Mouse (Mus musculus) midbrain, embryonic 15.5 days (tissue): ENCODE measurements at regions not wholly inside any gene's neighbourhood (a gene's known extent, or its start where the extent isn't known, plus 50 kb on each side); places are given as distances from the start of the nearest gene placed in this dataset.

Experiments used
- ATAC-seq: fragments of 200-750 bp; cut with Nextera tagmentation; replicated peaks from 2 replicates; pipeline ENCODE4 v1.8.0; 2017; ENCODE audit warnings: moderate TSS enrichment
- H3K27ac ChIP-seq: fragments of 300-500 bp; sonication (generic); 2 replicates; pipeline ENCODE4 v1.5.1; 2015; ENCODE audit warnings: mild to moderate bottlenecking, inconsistent platforms
- H3K27me3 ChIP-seq: fragments of 300-500 bp; sonication (generic); replicated peaks from 2 replicates; pipeline ENCODE4 v1.6.1; 2015; ENCODE audit warnings: inconsistent platforms
- H3K36me3 ChIP-seq: fragments of 300-500 bp; sonication (generic); replicated peaks from 2 replicates; pipeline ENCODE4 v1.6.1; 2015; ENCODE audit warnings: inconsistent platforms
- H3K4me1 ChIP-seq: fragments of 300-500 bp; sonication (generic); 2 replicates; pipeline ENCODE4 v1.6.1; 2015; ENCODE audit warnings: inconsistent platforms
- H3K4me2 ChIP-seq: fragments of 300-500 bp; sonication (generic); 2 replicates; pipeline ENCODE4 v1.6.1; 2015; ENCODE audit warnings: inconsistent platforms, mild to moderate bottlenecking, moderate library complexity
- H3K4me3 ChIP-seq: fragments of 300-500 bp; sonication (generic); 2 replicates; pipeline ENCODE4 v1.5.1; 2015; ENCODE audit warnings: mild to moderate bottlenecking, inconsistent platforms
- H3K9ac ChIP-seq: fragments of 300-500 bp; sonication (generic); 2 replicates; pipeline ENCODE4 v1.6.1; 2015; ENCODE audit warnings: mild to moderate bottlenecking, inconsistent platforms
- H3K9me3 ChIP-seq: fragments of 300-500 bp; sonication (generic); 2 replicates; pipeline ENCODE4 v1.6.1; 2016; ENCODE audit warnings: inconsistent platforms
- WGBS: fragments of 180-500 bp; shearing (Covaris S2); methylation state at CpG from one replicate; pipeline ENCODE4 v1.1.7; 2015; ENCODE audit warnings: mixed read lengths; 5-methylcytosine and 5-hydroxymethylcytosine counted together

DNA sequence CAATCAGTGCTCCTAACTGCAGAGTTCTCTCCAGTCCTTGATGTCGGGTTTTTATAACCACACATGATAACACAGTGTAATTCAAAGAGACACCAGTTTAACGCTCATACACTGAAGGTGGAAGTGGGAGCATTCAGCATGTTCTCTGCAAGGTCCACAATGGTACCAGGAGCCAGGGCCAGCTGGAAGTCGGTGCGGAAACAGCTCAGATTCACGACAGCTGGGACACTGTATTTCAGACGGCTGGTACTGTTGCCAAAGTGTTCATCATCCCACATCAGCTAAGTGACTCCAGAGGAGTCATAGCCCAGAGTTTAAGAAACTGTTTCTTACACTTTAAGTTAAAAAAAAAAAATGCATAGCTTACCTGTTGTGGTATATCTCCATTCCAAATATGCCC lies 391.2 kb downstream of the Cdh26 start:
- Histone ChIP-seq H3K9me3 (no peaks in the 10 kb centered on the region), H3K36me3 (no peaks in the 10 kb centered on the region), H3K27ac (no peak overlapping the region), H3K4me1 (no peaks in the 10 kb centered on the region), H3K4me3 (no peak overlapping the region), H3K4me2 (no peak overlapping the region), H3K9ac (no peak overlapping the region), H3K27me3 (no peaks in the 10 kb centered on the region)
- ATAC-seq = no peak
- WGBS = 88% methylated on average over 6 of the region's 6 CpGs

DNA sequence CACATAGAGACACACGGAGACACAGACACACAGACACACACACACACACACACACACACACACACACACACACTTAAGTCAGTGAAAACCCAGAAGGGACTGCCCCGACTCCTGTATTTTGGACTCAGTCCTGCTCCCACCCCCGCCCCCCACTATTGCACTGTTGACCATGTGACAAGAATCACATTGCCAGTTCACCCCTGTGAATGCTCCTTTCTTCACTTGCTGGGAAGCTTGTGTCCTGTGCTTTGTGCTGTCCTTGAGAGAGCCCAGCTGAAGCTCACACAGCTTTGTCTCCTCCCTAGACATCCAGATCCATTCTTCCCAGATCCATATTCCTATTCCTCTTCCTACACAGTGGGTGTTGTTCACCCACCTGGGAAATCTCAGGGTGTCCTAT lies 400.0 kb downstream of the Cdh26 start:
- H3K9me3 ChIP-seq = no peaks in the 10 kb centered on the region
- no peak overlapping the region for H3K4me2 ChIP-seq
- no peak overlapping the region for H3K9ac ChIP-seq
- ATAC-seq = no peak
- peaks cover under 1% of the 10 kb centered on the region; the same call in 1 of the 2 replicates for H3K4me1 ChIP-seq
- H3K36me3 ChIP-seq = no peaks in the 10 kb centered on the region
- H3K27me3 ChIP-seq = no peaks in the 10 kb centered on the region
- no peak overlapping the region for H3K4me3 ChIP-seq
- 77% methylated on average over 3 of the region's 3 CpGs for WGBS
- no peak overlapping the region for H3K27ac ChIP-seq

DNA sequence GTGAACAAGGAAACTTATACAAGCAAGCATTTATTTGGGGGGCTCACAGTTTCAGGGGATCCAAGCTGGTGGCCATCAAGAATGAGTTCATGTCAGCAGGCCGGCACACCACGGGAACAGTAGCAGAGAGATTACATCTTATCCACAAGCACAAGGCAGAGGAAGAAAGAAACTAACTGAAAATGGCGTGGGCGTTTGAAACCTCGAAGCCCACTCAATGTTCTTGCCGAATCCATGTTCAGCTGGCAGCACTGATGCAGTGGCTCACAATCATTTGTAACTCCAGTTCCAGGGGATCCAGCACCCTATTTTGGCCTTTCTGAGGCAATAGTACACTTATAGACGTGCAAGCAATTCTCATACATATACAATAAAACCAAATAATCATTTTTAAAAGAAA lies 404.7 kb downstream of the Cdh26 start:
- Histone ChIP-seq H3K27ac (no peak overlapping the region), H3K9me3 (no peaks in the 10 kb centered on the region), H3K36me3 (no peaks in the 10 kb centered on the region), H3K4me1 (peaks cover 11% of the 10 kb centered on the region), H3K9ac (no peak overlapping the region), H3K4me3 (no peak overlapping the region), H3K4me2 (no peak overlapping the region), H3K27me3 (no peaks in the 10 kb centered on the region)
- ATAC-seq = no peak
- 85% methylated on average over 7 of the region's 7 CpGs for WGBS

DNA sequence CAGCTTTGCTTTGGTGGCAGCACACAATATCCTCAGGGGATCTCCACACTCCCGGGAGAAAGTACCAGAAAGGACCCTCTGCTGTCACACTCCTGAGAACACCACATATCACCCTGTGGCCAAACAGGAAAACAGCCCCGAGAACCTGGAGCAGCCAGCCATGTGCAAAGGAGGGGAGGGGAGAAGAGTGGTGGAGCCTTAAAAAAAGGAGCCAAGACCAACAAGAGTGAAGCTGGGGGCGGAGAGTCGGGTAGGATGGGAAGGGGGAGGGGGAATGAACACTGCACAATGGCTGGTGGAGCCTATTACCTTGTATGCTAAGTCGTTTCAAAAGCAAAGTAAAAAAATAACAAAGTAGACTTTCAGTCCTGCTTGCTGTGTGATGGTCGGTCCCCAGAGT lies 408.2 kb downstream of the Cdh26 start:
- Histone ChIP-seq H3K27ac (no peak overlapping the region), H3K36me3 (no peaks in the 10 kb centered on the region), H3K9ac (no peak overlapping the region), H3K27me3 (no peaks in the 10 kb centered on the region), H3K4me1 (peaks cover 20% of the 10 kb centered on the region), H3K9me3 (no peaks in the 10 kb centered on the region), H3K4me3 (no peak overlapping the region), H3K4me2 (no peak overlapping the region)
- ATAC-seq = no peak
- 9% methylated on average over 6 of the region's 6 CpGs for WGBS

DNA sequence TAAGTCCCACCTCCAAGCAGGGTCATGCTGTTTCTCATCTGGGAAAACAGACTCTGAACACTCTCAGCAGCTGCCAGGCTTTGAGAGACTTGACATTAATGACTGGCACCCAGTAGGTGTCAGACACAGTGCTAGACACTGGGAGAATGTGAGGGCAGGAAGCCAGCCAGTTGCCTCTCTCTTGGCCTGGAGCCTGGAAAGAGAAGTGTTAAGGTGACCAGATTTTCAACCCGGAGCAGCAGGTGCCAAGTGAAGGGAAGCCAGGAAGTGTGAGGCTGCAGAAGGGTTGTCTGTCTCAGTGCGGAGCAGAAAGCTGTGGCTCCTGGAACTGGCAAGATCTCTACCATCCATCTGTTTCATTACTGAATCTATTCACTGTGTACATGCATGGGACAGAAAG lies 410.6 kb downstream of the Cdh26 start:
- Histone ChIP-seq H3K4me2 (no peak overlapping the region), H3K9ac (no peak overlapping the region), H3K4me3 (no peak overlapping the region), H3K36me3 (no peaks in the 10 kb centered on the region), H3K4me1 (peaks cover 16% of the 10 kb centered on the region), H3K27ac (no peak overlapping the region), H3K9me3 (no peaks in the 10 kb centered on the region), H3K27me3 (no peaks in the 10 kb centered on the region)
- 82% methylated on average over 2 of the region's 2 CpGs for WGBS
- no peak for ATAC-seq

DNA sequence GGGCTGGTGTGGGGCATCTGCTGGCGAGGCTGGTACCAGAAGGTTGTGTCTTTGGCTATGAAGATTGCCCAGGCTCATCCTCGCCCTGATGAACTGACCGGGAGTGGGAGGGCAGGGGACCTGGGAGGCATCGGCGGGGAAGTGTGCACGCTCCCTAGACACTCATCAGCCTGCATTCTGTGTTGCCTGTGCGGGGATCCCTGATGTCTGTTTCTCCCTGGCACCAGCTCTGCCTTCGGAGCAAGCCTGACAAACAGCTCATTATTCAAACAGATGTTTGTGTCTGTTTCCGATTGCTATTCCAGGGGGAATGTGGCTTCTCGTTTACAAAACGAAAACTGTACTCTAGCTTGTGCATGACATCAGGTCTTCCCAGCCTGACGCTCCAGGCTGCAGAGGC lies 412.3 kb downstream of the Cdh26 start:
- Histone ChIP-seq H3K27ac (no peak overlapping the region), H3K4me2 (no peak overlapping the region), H3K27me3 (no peaks in the 10 kb centered on the region), H3K9ac (no peak overlapping the region), H3K4me3 (no peak overlapping the region), H3K4me1 (peaks cover 16% of the 10 kb centered on the region), H3K36me3 (no peaks in the 10 kb centered on the region), H3K9me3 (no peaks in the 10 kb centered on the region)
- ATAC-seq = no peak
- 64% methylated on average over 12 of the region's 12 CpGs for WGBS

DNA sequence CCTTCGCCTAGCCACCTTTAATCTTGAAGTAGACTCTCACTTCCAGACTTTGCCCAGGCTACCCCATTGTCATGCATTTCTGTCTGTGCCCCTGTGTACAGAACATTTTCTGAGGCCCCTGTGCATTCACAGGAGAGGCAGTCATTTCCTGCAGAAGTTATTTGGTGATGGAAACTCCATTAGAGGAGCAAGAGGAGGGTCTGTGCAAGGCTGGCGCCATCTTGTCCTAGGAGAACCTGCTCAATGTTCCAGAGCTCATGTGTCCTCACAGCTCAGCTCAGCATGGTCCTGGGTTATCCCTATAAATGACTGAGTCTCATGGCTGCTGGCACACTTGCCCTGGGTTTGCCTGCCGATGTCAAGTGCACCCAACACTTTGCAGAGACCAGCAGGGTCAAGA lies 413.1 kb downstream of the Cdh26 start:
- ATAC-seq = no peak
- Histone ChIP-seq H3K27ac (no peak overlapping the region), H3K4me1 (peaks cover 14% of the 10 kb centered on the region), H3K4me2 (no peak overlapping the region), H3K9me3 (no peaks in the 10 kb centered on the region), H3K4me3 (no peak overlapping the region), H3K36me3 (no peaks in the 10 kb centered on the region), H3K27me3 (no peaks in the 10 kb centered on the region), H3K9ac (no peak overlapping the region)
- WGBS = 96% methylated on average over 3 of the region's 3 CpGs

DNA sequence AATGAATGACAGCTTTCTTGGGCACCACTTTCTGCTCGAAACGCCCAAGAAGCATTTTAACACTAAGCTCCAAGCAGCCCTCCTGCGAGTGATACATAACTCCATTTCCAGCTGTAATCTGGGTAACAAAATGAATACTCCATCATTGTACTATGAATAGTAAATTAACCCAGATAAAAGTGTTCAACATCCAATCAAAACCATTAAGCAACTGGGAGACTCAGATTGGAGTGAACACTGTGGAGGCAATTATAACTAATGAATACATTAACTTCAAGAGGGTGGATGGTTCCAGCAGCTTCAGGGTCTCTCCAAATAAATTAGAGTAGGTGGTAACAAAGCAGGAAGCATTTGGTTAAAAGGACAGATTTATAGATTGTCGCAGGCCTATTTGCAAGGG lies 414.2 kb downstream of the Cdh26 start:
- ATAC-seq = no peak
- no peaks in the 10 kb centered on the region for H3K9me3 ChIP-seq
- H3K36me3 ChIP-seq = no peaks in the 10 kb centered on the region
- no peak overlapping the region for H3K27ac ChIP-seq
- H3K27me3 ChIP-seq = no peaks in the 10 kb centered on the region
- H3K4me3 ChIP-seq = no peak overlapping the region
- 0 out of 2 replicates have a peak, but pooled peaks cover 8% of the 10 kb centered on the region for H3K4me1 ChIP-seq
- WGBS = 67% methylated on average over 4 of the region's 4 CpGs
- no peak overlapping the region for H3K9ac ChIP-seq
- no peak overlapping the region for H3K4me2 ChIP-seq

DNA sequence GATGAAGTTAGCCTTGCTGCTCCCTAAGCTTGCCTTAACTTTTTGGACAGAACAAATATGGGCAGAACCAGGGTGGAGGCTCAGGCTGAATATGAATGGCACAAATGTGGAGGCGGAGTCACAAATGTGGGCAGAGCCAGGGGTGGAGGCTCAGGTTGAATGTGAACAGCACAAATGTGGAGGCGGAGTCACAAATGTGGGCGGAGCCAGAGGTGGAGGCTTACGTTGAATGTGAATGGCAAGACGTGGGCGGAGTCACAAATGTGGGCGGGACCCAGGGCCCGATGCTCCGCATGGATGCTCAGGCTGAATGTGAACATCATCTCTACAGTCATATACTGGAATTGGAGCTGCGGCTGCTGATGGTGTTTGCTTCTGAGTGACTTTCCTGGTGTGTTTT lies 420.0 kb downstream of the Cdh26 start:
- Histone ChIP-seq H3K27ac (0 out of 2 replicates have a peak overlapping the region, but pooled peaks have one; percentile 40), H3K27me3 (no peaks in the 10 kb centered on the region), H3K9ac (no peak overlapping the region), H3K4me2 (no peak overlapping the region), H3K9me3 (no peaks in the 10 kb centered on the region), H3K36me3 (no peaks in the 10 kb centered on the region), H3K4me1 (peaks cover 26% of the 10 kb centered on the region), H3K4me3 (no peak overlapping the region)
- ATAC-seq = peak; percentile 52
- 80% methylated on average over 10 of the region's 10 CpGs for WGBS

DNA sequence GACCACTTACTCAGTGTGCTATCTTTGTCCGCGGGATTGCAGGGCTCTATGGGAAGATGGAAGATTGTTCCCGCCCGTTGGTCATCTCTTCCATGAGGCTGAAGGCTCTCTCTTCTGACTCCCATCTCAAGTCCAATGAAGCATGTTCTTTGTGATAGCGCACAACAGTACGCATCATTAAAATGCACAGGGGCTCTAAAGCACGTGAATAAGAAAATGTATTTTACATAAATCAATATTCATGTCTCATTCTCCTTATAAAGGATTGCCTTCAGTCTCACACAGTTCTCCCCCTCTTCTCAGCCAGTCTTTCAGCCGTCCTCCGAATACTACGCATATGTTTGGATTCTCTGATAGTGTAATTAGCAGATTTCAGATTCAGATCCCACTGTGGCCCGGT lies 420.4 kb downstream of the Cdh26 start:
- Histone ChIP-seq H3K9ac (no peak overlapping the region), H3K27ac (peak overlapping the region; percentile 40; the same call in 1 of the 2 replicates), H3K9me3 (no peaks in the 10 kb centered on the region), H3K36me3 (no peaks in the 10 kb centered on the region), H3K4me2 (no peak overlapping the region), H3K4me1 (peaks cover 26% of the 10 kb centered on the region), H3K27me3 (no peaks in the 10 kb centered on the region), H3K4me3 (no peak overlapping the region)
- peak; percentile 65 for ATAC-seq
- WGBS = 28% methylated on average over 11 of the region's 11 CpGs

DNA sequence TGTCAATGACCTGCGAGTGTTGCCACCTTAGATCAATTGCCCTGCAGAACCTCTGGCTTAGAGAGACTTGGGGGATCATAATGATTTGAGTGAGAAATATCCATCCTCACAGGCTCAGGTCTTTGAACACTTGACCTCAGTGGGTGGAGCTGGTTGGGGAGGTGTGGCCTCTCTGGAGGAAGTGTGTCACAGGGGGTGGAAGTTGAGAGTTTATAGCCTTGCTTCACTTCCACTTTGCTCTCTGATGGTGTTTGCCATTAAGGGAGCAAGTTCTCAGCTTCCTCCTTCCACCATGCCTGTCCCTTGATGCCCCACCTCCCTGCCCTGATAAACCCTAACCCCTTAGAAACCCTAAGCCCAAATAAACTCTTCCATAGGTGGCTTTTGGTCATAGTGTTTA lies 423.7 kb downstream of the Cdh26 start:
- H3K9me3 ChIP-seq = no peaks in the 10 kb centered on the region
- WGBS = 74% methylated on average over 1 of the region's 1 CpGs
- no peaks in the 10 kb centered on the region for H3K27me3 ChIP-seq
- H3K9ac ChIP-seq = no peak overlapping the region
- H3K27ac ChIP-seq = no peak overlapping the region
- no peak overlapping the region for H3K4me2 ChIP-seq
- H3K4me1 ChIP-seq = peaks cover 26% of the 10 kb centered on the region
- H3K4me3 ChIP-seq = no peak overlapping the region
- no peaks in the 10 kb centered on the region for H3K36me3 ChIP-seq
- no peak for ATAC-seq

DNA sequence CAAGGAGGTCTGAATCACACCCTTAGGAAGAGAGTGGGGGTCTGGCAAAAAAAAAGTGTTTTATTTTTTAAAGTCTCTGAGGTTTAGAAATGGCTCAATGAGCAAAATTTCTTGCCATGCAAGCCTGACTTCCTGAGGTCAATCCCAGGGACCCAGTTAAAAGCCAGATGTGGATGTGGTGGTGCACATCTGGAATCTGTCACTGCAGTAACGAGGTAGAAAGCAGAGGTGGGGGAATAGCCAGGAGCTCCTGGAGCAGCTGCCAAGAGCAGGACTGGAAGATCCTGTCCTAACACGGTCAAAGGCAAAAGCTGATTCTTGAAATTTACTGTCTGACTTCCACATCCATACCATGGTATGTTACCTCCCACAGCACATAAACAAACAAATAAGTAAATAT lies 424.4 kb downstream of the Cdh26 start:
- no peak overlapping the region for H3K9ac ChIP-seq
- no peak overlapping the region for H3K27ac ChIP-seq
- no peaks in the 10 kb centered on the region for H3K36me3 ChIP-seq
- H3K4me2 ChIP-seq = no peak overlapping the region
- no peak for ATAC-seq
- H3K9me3 ChIP-seq = no peaks in the 10 kb centered on the region
- no peak overlapping the region for H3K4me3 ChIP-seq
- H3K27me3 ChIP-seq = no peaks in the 10 kb centered on the region
- peaks cover 26% of the 10 kb centered on the region for H3K4me1 ChIP-seq
- 72% methylated on average over 2 of the region's 2 CpGs for WGBS

DNA sequence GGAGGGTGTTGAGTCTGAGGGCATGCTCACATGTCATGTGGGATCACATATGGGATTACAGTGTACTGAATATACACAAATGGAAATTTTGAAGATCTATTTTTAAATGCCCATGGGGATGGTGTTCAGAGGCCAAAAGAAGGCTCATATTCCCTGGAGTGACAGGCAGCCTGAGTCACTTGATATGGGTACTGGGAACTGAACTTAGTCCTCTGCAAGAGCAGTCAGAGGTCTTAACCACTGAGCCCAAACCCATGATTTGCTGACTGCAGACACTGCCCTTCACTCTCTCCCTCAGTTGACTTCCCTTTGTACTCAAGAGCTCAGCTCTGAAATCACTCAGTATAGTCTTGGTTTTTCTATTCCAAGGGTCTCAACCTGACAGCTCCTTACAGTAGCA lies 432.3 kb downstream of the Cdh26 start:
- Histone ChIP-seq H3K27ac (no peak overlapping the region), H3K27me3 (no peaks in the 10 kb centered on the region), H3K36me3 (no peaks in the 10 kb centered on the region), H3K4me3 (no peak overlapping the region), H3K9me3 (no peaks in the 10 kb centered on the region), H3K4me1 (0 out of 2 replicates have a peak, but pooled peaks cover 2% of the 10 kb centered on the region), H3K4me2 (no peak overlapping the region), H3K9ac (no peak overlapping the region)
- ATAC-seq = no peak

DNA sequence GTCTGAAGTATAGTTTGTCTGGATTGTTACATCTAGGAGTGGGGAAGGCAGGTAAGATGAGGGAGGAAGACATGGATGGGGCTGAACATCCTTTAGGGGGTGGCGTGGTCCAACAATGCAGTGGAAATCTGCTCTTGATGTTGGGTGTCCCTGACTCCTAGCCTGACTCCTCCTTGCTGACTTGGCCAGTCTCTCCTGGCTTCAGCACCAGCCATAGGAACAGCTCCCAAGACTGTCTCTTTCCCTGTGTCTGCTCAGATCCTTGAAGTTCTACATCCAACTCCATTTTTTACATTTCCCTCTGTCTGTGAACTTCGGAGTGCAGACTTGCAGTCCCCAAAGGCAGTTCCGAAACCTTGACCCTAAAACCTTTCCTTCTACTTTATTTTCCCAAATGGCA lies 436.8 kb downstream of the Cdh26 start:
- Histone ChIP-seq H3K9ac (no peak overlapping the region), H3K4me1 (no peaks in the 10 kb centered on the region), H3K4me2 (no peak overlapping the region), H3K9me3 (no peaks in the 10 kb centered on the region), H3K27me3 (no peaks in the 10 kb centered on the region), H3K4me3 (no peak overlapping the region), H3K36me3 (no peaks in the 10 kb centered on the region), H3K27ac (no peak overlapping the region)
- WGBS = 81% methylated on average over 3 of the region's 3 CpGs
- ATAC-seq = no peak
